Mouse (Mus musculus) MEL (cell line): ENCODE measurements around the gene Pbx3. TPM values are rescaled to one million over a fixed set of nuclear protein-coding genes. Genes with fewer than 3 reads are reported as not detected.

Experiments
- DNase-seq: peaks from one replicate; pipeline ENCODE4 v3.0.0; 2011; ENCODE audit warnings: low read depth, low spot score
- H3K27ac ChIP-seq: 2 replicates; pipeline ENCODE4 v1.5.1; 2012; ENCODE audit warnings: low read depth, mild to moderate bottlenecking, control low read depth, low read length, moderate library complexity; ENCODE audit not compliant: control insufficient read depth
- H3K27me3 ChIP-seq, 2 experiments: fragments of 150-350 bp in 1 of 2; sonication (generic) in 1 of 2; 2 replicates each; pipeline ENCODE4 v1.6.1; 2012; ENCODE audit warnings: low read length in 2 of 2, mild to moderate bottlenecking in 2 of 2, improper control_type of control experiment in 1 of 2, moderate library complexity in 1 of 2; ENCODE audit not compliant: insufficient read depth in 2 of 2, control insufficient read depth in 1 of 2
- H3K36me3 ChIP-seq, 2 experiments: 2 replicates each; pipeline ENCODE4 v1.6.1; 2012 to 2014; ENCODE audit warnings: low read length in 2 of 2, improper control_type of control experiment in 1 of 2, inconsistent platforms in 1 of 2, mild to moderate bottlenecking in 1 of 2; ENCODE audit not compliant: insufficient read depth in 2 of 2, control insufficient read depth in 1 of 2
- H3K4me1 ChIP-seq, 2 experiments: fragments of 150-350 bp in 1 of 2; sonication (generic) in 1 of 2; 2 replicates each; pipeline ENCODE4 v1.6.1; 2012; ENCODE audit warnings: low read length in 2 of 2, improper control_type of control experiment in 1 of 2, mild to moderate bottlenecking in 1 of 2; ENCODE audit not compliant: insufficient read depth in 2 of 2, control insufficient read depth in 1 of 2
- H3K4me3 ChIP-seq, 2 experiments: fragments of 150-350 bp in 1 of 2; sonication (generic) in 1 of 2; 2 replicates each; pipeline ENCODE4 v1.5.1; 2012; ENCODE audit warnings: low read depth in 2 of 2, low read length in 2 of 2, mild to moderate bottlenecking in 2 of 2, moderate library complexity in 2 of 2, control low read depth in 1 of 2, improper control_type of control experiment in 1 of 2; ENCODE audit not compliant: control insufficient read depth in 1 of 2, insufficient read depth in 1 of 2
- H3K79me2 ChIP-seq: 2 replicates; pipeline ENCODE4 v1.6.1; 2012; ENCODE audit warnings: mild to moderate bottlenecking, low read length, moderate library complexity; ENCODE audit not compliant: control insufficient read depth, poor library complexity, insufficient read depth
- H3K9ac ChIP-seq: 2 replicates; pipeline ENCODE4 v1.6.1; 2012; ENCODE audit warnings: low read depth, mild to moderate bottlenecking, control low read depth, low read length, moderate library complexity; ENCODE audit not compliant: control insufficient read depth, poor library complexity, severe bottlenecking
- H3K9me3 ChIP-seq: fragments of 150-350 bp; sonication (generic); replicated peaks from 2 replicates; pipeline ENCODE4 v1.6.1; 2012; ENCODE audit warnings: mild to moderate bottlenecking, low read length, improper control_type of control experiment, moderate library complexity; ENCODE audit not compliant: insufficient read depth
- E2F4 ChIP-seq: IDR thresholded peaks from 2 replicates; pipeline ENCODE4 v1.6.1; 2011; ENCODE audit warnings: low read depth, low read length, improper control_type of control experiment, borderline replicate concordance
- EP300 ChIP-seq, 2 experiments: IDR thresholded peaks; 2 replicates each; pipeline ENCODE4 v1.6.1; 2011; ENCODE audit warnings: improper control_type of control experiment in 2 of 2, low read length in 2 of 2, low read depth in 1 of 2, mild to moderate bottlenecking in 1 of 2
- ETS1 ChIP-seq: IDR thresholded peaks from 2 replicates; pipeline ENCODE4 v1.6.1; 2012; ENCODE audit warnings: low read depth, mild to moderate bottlenecking, inconsistent platforms, low read length, improper control_type of control experiment, moderate library complexity
- GABPA ChIP-seq: IDR thresholded peaks from 2 replicates; pipeline ENCODE4 v1.6.1; 2012; ENCODE audit warnings: low read depth, mild to moderate bottlenecking, inconsistent platforms, low read length, improper control_type of control experiment, moderate library complexity
- GATA1 ChIP-seq: IDR thresholded peaks from 2 replicates; pipeline ENCODE4 v1.6.1; 2011; ENCODE audit warnings: low read depth, low read length, improper control_type of control experiment
- HCFC1 ChIP-seq: IDR thresholded peaks from 2 replicates; pipeline ENCODE4 v1.6.1; 2012; ENCODE audit warnings: low read depth, mild to moderate bottlenecking, inconsistent platforms, low read length, improper control_type of control experiment, moderate library complexity
- MAX ChIP-seq: IDR thresholded peaks from 2 replicates; pipeline ENCODE4 v1.6.1; 2011; ENCODE audit warnings: low read length, improper control_type of control experiment
- MXI1 ChIP-seq: IDR thresholded peaks from 2 replicates; pipeline ENCODE4 v1.6.1; 2011; ENCODE audit warnings: mild to moderate bottlenecking, low read depth, low read length, improper control_type of control experiment
- MYB ChIP-seq: IDR thresholded peaks from 2 replicates; pipeline ENCODE4 v1.6.1; 2011; ENCODE audit warnings: mild to moderate bottlenecking, low read depth, low read length, improper control_type of control experiment
- MYC ChIP-seq: IDR thresholded peaks from 2 replicates; pipeline ENCODE4 v1.6.1; 2011; ENCODE audit warnings: low read depth, mild to moderate bottlenecking, low read length, improper control_type of control experiment, moderate library complexity
- NELFE ChIP-seq: IDR thresholded peaks from 2 replicates; pipeline ENCODE4 v1.6.1; 2011; ENCODE audit warnings: low read depth, low read length, improper control_type of control experiment
- NRF1 ChIP-seq: IDR thresholded peaks from 2 replicates; pipeline ENCODE4 v1.6.1; 2014; ENCODE audit warnings: low read depth, mild to moderate bottlenecking, inconsistent platforms, low read length, improper control_type of control experiment, moderate library complexity; ENCODE audit not compliant: poor library complexity, insufficient read depth, severe bottlenecking
- RAD21 ChIP-seq: IDR thresholded peaks from 2 replicates; pipeline ENCODE4 v1.6.1; 2011; ENCODE audit warnings: mild to moderate bottlenecking, low read depth, low read length, improper control_type of control experiment
- RCOR1 ChIP-seq: IDR thresholded peaks from 2 replicates; pipeline ENCODE4 v1.6.1; 2012; ENCODE audit warnings: low read depth, mild to moderate bottlenecking, inconsistent platforms, low read length, improper control_type of control experiment
- TBP ChIP-seq: IDR thresholded peaks from 2 replicates; pipeline ENCODE4 v1.8.0; 2011; ENCODE audit warnings: low read depth, low read length, improper control_type of control experiment
- USF1 ChIP-seq: IDR thresholded peaks from 2 replicates; pipeline ENCODE4 v1.6.1; 2014; ENCODE audit warnings: low read depth, mild to moderate bottlenecking, inconsistent platforms, low read length, improper control_type of control experiment, moderate library complexity
- USF2 ChIP-seq, 2 experiments: IDR thresholded peaks; 2 replicates each; pipeline ENCODE4 v1.6.1; 2011 to 2012; ENCODE audit warnings: improper control_type of control experiment in 2 of 2, low read length in 2 of 2, borderline replicate concordance in 1 of 2, inconsistent platforms in 1 of 2, low read depth in 1 of 2, mild to moderate bottlenecking in 1 of 2; ENCODE audit not compliant: insufficient read depth in 1 of 2
- ZC3H11A ChIP-seq: IDR thresholded peaks from 2 replicates; pipeline ENCODE4 v1.6.1; 2012; ENCODE audit warnings: low read depth, mild to moderate bottlenecking, inconsistent platforms, low read length, improper control_type of control experiment
- ZKSCAN1 ChIP-seq: IDR thresholded peaks from 2 replicates; pipeline ENCODE4 v1.6.1; 2012; ENCODE audit warnings: low read depth, mild to moderate bottlenecking, inconsistent platforms, low read length, improper control_type of control experiment, moderate library complexity
- ZMIZ1 ChIP-seq: IDR thresholded peaks from 2 replicates; pipeline ENCODE4 v1.6.1; 2012; ENCODE audit warnings: low read depth, mild to moderate bottlenecking, inconsistent platforms, low read length, improper control_type of control experiment, moderate library complexity
- polyA plus RNA-seq, 2 experiments: library from polyadenylated mRNA; stranded (reverse) in 1 of 2; unstranded in 1 of 2; fragments of >175 nt in 1 of 2; fragments of >200 nt in 1 of 2; gene quantifications; 2 replicates each; pipeline versions ENCODE4 v1.2.1 to v1.2.4; 2012; ENCODE audit warnings: low replicate concordance in 2 of 2, low read depth in 1 of 2; ENCODE audit not compliant: insufficient read length in 2 of 2, insufficient read depth in 1 of 2, missing spikeins in 1 of 2
- total RNA-seq: library from RNA; depleted of rRNA; stranded (reverse); fragments of 300-350 nt; gene quantifications from 2 replicates; pipeline ENCODE4 v1.2.3, GENCODE M21; 2012

The Pbx3 gene
- total and polyA plus RNA-seq, 3 experiments: 10.1 to 22.4 TPM; not detected in 1

DNA sequence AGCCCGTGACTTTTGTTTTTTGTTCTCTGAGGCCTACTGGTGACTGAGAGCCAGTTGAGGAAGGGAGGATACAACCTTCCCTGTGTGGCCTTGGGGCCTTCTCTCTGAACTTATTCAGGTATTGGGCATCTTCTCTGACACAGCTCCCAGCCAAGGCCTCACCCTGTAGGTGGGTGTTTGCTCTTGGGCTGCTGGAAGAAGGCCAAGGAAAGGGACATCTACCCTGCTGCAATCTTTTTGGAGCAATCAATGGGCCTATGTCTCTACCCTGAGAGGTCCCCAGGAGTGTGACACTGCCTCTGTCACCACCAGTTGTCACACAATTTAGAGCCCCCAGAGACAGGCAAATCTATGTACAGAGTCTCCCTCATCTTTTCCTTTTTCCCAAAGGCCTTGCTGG, 226.5 kb downstream of the Pbx3 start:
- Histone ChIP-seq H3K9ac (no peak overlapping the region), H3K4me1 (no peaks in the 10 kb centered on the region), H3K27me3 (no peaks in the 10 kb centered on the region), H3K79me2 (no peaks in the 10 kb centered on the region), H3K36me3 (no peaks in the 10 kb centered on the region), H3K9me3 (no peaks in the 10 kb centered on the region), H3K4me3 (no peak overlapping the region), H3K27ac (no peak overlapping the region)
- DNase-seq: no peak
- no peak for TF ChIP-seq ETS1
- no peak for TF ChIP-seq RAD21

DNA sequence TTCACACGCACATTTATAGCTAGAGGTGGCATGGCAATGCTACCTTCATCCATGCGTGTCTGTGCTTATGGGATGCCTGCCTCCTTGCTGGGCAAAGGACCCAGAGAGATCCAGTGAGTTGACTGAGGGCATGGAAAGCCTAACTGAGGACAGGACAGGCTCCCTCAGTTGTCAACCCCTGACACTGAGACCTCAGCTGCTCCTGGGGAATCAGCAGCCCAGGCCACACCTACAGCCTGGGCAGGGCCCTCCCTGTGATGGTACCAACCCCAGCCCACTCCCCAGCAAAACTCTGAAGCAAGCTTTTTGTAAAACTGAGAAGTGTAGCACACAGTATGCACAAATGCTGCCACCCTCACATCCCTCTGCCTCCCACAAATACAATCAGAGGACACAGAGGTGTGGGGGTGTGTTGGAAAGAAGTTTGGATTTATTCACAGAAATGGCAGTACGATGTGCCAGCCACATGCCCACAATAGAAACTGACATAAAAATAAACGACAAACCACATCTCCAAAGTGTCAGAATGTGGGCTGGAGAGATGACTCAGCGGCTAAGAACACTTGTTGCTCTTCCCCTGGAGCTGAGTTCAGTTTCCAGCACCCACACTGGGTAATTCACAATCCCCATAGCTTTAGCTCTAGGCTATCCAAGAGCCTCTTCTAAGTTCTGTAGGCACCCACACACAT, 233.3 kb downstream of the Pbx3 start:
- Histone ChIP-seq H3K79me2 (no peaks in the 10 kb centered on the region), H3K9ac (no peak overlapping the region)
- TF ChIP-seq ZC3H11A (no peak), MYB (no peak), USF1 (no peak), USF2 (IDR thresholded peaks at IDR 0.05; ENCODE audit: borderline replicate concordance in 1 of 2, insufficient read depth in 1 of 2, low read depth in 1 of 2, low read length in 2 of 2) (no peak), NRF1 (no peak), E2F4 (no peak), EP300 (IDR thresholded peaks at IDR 0.05; ENCODE audit: low read depth in 1 of 2, low read length in 2 of 2) (no peak), ZMIZ1 (no peak), GATA1 (no peak), HCFC1 (no peak), GABPA (no peak), MYC (no peak), ETS1 (no peak), RCOR1 (no peak), MAX (no peak), MXI1 (no peak), ZKSCAN1 (no peak), NELFE (no peak), TBP (no peak)
- TF ChIP-seq, all 39 proteins: peak for 0
- H3K9me3 ChIP-seq: no peaks in the 10 kb centered on the region
- 0 out of 4 replicates have a peak, but pooled peaks cover 0 to 2% of the 10 kb centered on the region in 2 experiments for H3K27me3 ChIP-seq
- no peaks in the 10 kb centered on the region for H3K36me3 ChIP-seq
- H3K27ac ChIP-seq: no peak overlapping the region
- no peak for DNase-seq
- no peak overlapping the region for H3K4me3 ChIP-seq
- H3K4me1 ChIP-seq: no peaks in the 10 kb centered on the region
